Mouse (Mus musculus) erythroblast, embryonic 14.5 days (primary cell): ENCODE measurements around the gene Tuba8.

Experiments used
- GATA1 ChIP-seq: IDR thresholded peaks from 2 replicates; pipeline ENCODE4 v1.6.1; 2012; ENCODE audit warnings: low read length, inconsistent platforms, mixed read lengths
- TAL1 ChIP-seq: IDR thresholded peaks from 3 replicates; pipeline ENCODE4 v1.6.1; 2012; ENCODE audit warnings: low read length, inconsistent platforms, mixed read lengths

DNA sequence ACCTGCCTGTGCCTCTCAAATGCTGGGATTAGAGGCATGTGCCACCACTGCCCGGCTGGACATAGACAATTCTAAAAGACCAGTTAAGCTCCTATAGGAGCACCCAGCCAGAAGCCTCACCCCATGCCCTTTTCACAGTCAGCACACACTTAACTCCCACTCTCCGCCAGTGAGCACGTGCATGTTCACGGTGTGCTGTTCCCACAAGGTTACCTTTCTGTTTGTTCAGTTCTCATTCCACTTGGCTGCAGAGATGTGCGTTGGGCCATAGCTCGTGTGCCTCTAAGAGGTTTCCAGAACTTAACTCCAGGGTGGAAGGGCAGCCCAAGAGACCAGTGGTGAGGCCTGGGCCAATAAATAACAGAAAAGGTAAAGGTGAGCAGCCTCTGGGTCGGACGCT lies 25.3 kb upstream of the Tuba8 start:
- TF ChIP-seq GATA1 (no peak), TAL1 (no peak)
